Mouse (Mus musculus): ENCODE measurements around the gene Ednra.

Ednra gene

GRCm38 (mm10) chr8:77650646-77651190, 73.5 kb downstream of the Ednra start:
- no peak for DNase-seq (ENCODE audit: low read depth, low spot score)

DNA sequence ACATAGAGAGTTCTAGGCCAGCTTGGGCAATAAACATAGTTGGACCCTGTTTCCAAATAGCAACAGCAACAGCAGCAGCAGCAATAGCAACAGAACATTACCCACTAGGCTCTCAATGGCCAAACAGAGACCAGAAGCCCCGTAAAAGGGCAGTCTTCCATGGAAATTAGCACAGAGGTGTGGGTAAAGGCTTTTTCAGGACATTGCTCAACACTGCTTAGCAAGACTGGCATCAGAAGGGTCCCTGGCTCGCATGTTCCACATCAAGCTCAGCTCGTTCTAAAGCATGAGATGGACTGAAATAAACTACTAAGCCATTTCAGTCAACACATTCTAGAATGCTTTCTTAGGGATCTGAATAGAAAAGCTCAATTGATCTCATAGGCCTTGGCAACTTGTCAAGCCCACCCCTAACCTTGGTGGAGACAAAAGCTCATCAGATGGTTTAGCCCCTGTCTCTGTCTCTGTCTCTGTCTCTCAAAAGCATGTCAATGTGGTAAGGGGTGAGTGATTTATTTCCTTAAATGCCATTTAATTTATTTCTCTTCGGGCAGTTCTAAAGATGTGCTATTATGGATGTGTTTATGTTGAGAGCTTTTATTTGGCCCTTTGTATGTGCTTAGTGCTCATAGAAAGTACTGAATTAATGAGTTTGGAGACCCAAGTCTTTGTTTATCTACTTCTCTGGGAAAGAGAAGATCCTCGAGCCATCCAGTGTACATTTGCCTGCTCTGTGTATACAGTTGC, 84.0 kb downstream of the Ednra start:
- no peak for DNase-seq (ENCODE audit: low read depth, low spot score)

- no peak for DNase-seq (ENCODE audit: low read depth, low spot score)
These were observed 86.7 kb downstream of the Ednra start for GRCm38 (mm10) chr8:77637593-77637992.

- no peak for DNase-seq (ENCODE audit: low read depth, low spot score)
These were observed 90.2 kb downstream of the Ednra start for GRCm38 (mm10) chr8:77634035-77634434.

DNA sequence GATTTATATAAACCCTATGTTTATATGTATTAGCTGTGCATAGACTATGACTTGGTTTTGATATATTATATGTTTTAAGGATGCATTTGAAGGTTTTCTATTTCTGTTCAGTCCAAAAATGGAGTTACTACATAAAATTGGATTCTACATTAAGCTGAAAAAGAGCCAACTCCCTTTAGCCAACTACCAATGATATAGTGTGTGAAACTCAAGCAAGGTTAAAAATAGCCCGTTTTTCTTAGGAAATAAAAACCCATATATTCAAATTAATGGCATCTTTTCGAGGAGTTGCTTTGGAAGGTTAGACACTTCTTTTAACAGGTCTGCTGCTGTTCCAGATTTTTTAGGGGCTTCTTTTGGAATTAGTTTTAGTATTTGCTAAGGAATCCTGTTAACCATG, 91.1 kb downstream of the Ednra start:
- no peak for DNase-seq (ENCODE audit: low read depth, low spot score)

DNA sequence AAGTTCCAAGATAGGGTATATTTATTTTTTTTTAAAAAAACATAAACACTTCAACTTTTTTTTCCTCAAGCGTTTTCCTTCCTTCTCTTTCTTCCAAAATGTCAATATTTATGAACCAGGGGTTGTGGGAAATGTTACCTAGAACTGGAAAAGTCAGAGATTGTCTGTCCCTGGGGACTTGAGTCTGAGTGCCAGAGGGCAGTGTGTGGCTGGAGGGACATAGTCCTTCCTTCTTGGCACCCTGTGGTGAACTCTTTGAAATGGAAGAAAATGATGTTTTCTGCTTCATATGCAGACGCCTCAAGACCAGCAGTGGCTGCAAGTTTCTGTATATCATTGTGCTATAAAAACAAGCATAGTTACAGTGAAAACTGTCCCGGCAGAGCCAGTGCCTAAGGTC, 93.6 kb downstream of the Ednra start:
- no peak for DNase-seq (ENCODE audit: low read depth, low spot score)

- DNase-seq (ENCODE audit: low read depth, low spot score), result no peak
These were observed 94.3 kb downstream of the Ednra start for GRCm38 (mm10) chr8:77629858-77630537.

GRCm38 (mm10) chr8:77623677-77624209, 100.5 kb downstream of the Ednra start:
- no peak for DNase-seq (ENCODE audit: low read depth, low spot score)

GRCm38 (mm10) chr8:77617916-77618315, 106.3 kb downstream of the Ednra start:
- DNase-seq (ENCODE audit: low read depth, low spot score), result no peak
